Mouse (Mus musculus) heart, embryonic 12.5 days (tissue): ENCODE measurements around the gene Apold1. TPM values are rescaled to one million over a fixed set of nuclear protein-coding genes. Genes with fewer than 3 reads are reported as not detected.

Experiments
- ATAC-seq: fragments of 200-750 bp; cut with Nextera tagmentation; 2 replicates; pipeline ENCODE4 v1.8.0; 2017; ENCODE audit warnings: moderate TSS enrichment, moderate library complexity; ENCODE audit not compliant: insufficient number of reproducible peaks, low FRiP score
- H3K27ac ChIP-seq: fragments of 300-500 bp; sonication (generic); 2 replicates; pipeline ENCODE4 v1.5.1; 2016; ENCODE audit warnings: mild to moderate bottlenecking, moderate library complexity; ENCODE audit not compliant: poor library complexity, severe bottlenecking
- H3K27me3 ChIP-seq: fragments of 300-500 bp; sonication (generic); replicated peaks from 2 replicates; pipeline ENCODE4 v1.6.1; 2016; ENCODE audit warnings: mild to moderate bottlenecking, moderate library complexity
- H3K36me3 ChIP-seq: fragments of 300-500 bp; sonication (generic); 2 replicates; pipeline ENCODE4 v1.6.1; 2016; ENCODE audit warnings: mild to moderate bottlenecking, moderate library complexity
- H3K4me1 ChIP-seq: fragments of 300-500 bp; sonication (generic); replicated peaks from 2 replicates; pipeline ENCODE4 v1.6.1; 2016; ENCODE audit warnings: mild to moderate bottlenecking
- H3K4me2 ChIP-seq: fragments of 300-500 bp; sonication (generic); 2 replicates; pipeline ENCODE4 v1.6.1; 2016; ENCODE audit warnings: mild to moderate bottlenecking, moderate library complexity
- H3K4me3 ChIP-seq: fragments of 300-500 bp; sonication (generic); 2 replicates; pipeline ENCODE4 v1.5.1; 2016; ENCODE audit warnings: mild to moderate bottlenecking
- H3K9ac ChIP-seq: fragments of 300-500 bp; sonication (generic); 2 replicates; pipeline ENCODE4 v1.6.1; 2016; ENCODE audit warnings: mild to moderate bottlenecking, moderate library complexity
- H3K9me3 ChIP-seq: fragments of 300-500 bp; sonication (generic); replicated peaks from 2 replicates; pipeline ENCODE4 v1.6.1; 2016; ENCODE audit warnings: mild to moderate bottlenecking, moderate library complexity
- WGBS: fragments of 180-500 bp; shearing (Covaris S2); methylation state at CpG from one replicate; pipeline ENCODE4 v1.1.7; 2016; 5-methylcytosine and 5-hydroxymethylcytosine counted together
- polyA plus RNA-seq: library from polyadenylated mRNA; unstranded; fragments of >200 nt; fragmentation: Nextera tagmentation; extraction: Ambion mirVana; gene quantifications from 2 replicates; pipeline ENCODE4 v1.2.1, GENCODE M21; 2016

Apold1 gene
- polyA plus RNA-seq, 1 experiment from 2014 or later, result 5.4 TPM

- Histone ChIP-seq H3K9me3 (no peaks in the 10 kb centered on the region), H3K27ac (no peak overlapping the region), H3K4me3 (no peak overlapping the region), H3K4me2 (no peak overlapping the region), H3K27me3 (no peaks in the 10 kb centered on the region), H3K36me3 (peaks cover 15% of the 10 kb centered on the region), H3K9ac (no peak overlapping the region), H3K4me1 (peaks cover 29% of the 10 kb centered on the region)
- no peak for ATAC-seq
- WGBS, result 86% methylated on average over 3 of the region's 3 CpGs
Measured at GRCm38 (mm10) chr6:134949241-134949640, 32.3 kb upstream of the Apold1 start.

- ATAC-seq, result no peak
- 30% methylated on average over 5 of the region's 5 CpGs for WGBS
- peaks cover 23% of the 10 kb centered on the region for H3K4me1 ChIP-seq
Measured at GRCm38 (mm10) chr6:134951364-134951763, 30.2 kb upstream of the Apold1 start.

GRCm38 (mm10) chr6:134953976-134954375, 27.5 kb upstream of the Apold1 start:
- Histone ChIP-seq H3K27ac (no peak overlapping the region), H3K36me3 (peaks cover 16% of the 10 kb centered on the region), H3K4me1 (peaks cover 8% of the 10 kb centered on the region; the same call in 1 of the 2 replicates), H3K4me3 (no peak overlapping the region), H3K27me3 (no peaks in the 10 kb centered on the region), H3K9ac (no peak overlapping the region), H3K9me3 (no peaks in the 10 kb centered on the region), H3K4me2 (no peak overlapping the region)
- no peak for ATAC-seq
- 78% methylated on average over 11 of the region's 11 CpGs for WGBS

More at GRCm38 (mm10) chr6:134951364-134951763, 30.2 kb upstream of the Apold1 start:
- H3K27ac ChIP-seq, result no peak overlapping the region
- no peak overlapping the region for H3K4me2 ChIP-seq
- no peaks in the 10 kb centered on the region for H3K27me3 ChIP-seq
- H3K9ac ChIP-seq, result no peak overlapping the region
- no peak overlapping the region for H3K4me3 ChIP-seq
- peaks cover 15% of the 10 kb centered on the region for H3K36me3 ChIP-seq
- H3K9me3 ChIP-seq, result no peaks in the 10 kb centered on the region

GRCm38 (mm10) chr6:134956388-134956787, 25.1 kb upstream of the Apold1 start:
- Histone ChIP-seq H3K9ac (no peak overlapping the region), H3K4me3 (no peak overlapping the region), H3K4me1 (peaks cover 4% of the 10 kb centered on the region; the same call in 1 of the 2 replicates), H3K9me3 (no peaks in the 10 kb centered on the region), H3K27ac (no peak overlapping the region), H3K27me3 (no peaks in the 10 kb centered on the region), H3K4me2 (no peak overlapping the region), H3K36me3 (peaks cover 14% of the 10 kb centered on the region)
- 68% methylated on average over 4 of the region's 4 CpGs for WGBS
- no peak for ATAC-seq

GRCm38 (mm10) chr6:134961286-134961685, 20.2 kb upstream of the Apold1 start:
- WGBS, result 65% methylated on average over 5 of the region's 5 CpGs
- no peak overlapping the region for H3K27ac ChIP-seq
- no peak overlapping the region for H3K9ac ChIP-seq
- no peaks in the 10 kb centered on the region for H3K4me1 ChIP-seq
- H3K27me3 ChIP-seq, result no peaks in the 10 kb centered on the region
- H3K4me3 ChIP-seq, result no peak overlapping the region
- no peak overlapping the region for H3K4me2 ChIP-seq
- no peaks in the 10 kb centered on the region for H3K9me3 ChIP-seq
- ATAC-seq, result no peak
- peaks cover 3% of the 10 kb centered on the region for H3K36me3 ChIP-seq

- H3K9me3 ChIP-seq, result no peaks in the 10 kb centered on the region
- no peak overlapping the region for H3K27ac ChIP-seq
- H3K4me2 ChIP-seq, result no peak overlapping the region
- no peak overlapping the region for H3K9ac ChIP-seq
- ATAC-seq, result no peak
- H3K27me3 ChIP-seq, result no peaks in the 10 kb centered on the region
- WGBS, result 61% methylated on average over 9 of the region's 9 CpGs
- no peaks in the 10 kb centered on the region for H3K4me1 ChIP-seq
- no peaks in the 10 kb centered on the region for H3K36me3 ChIP-seq
- no peak overlapping the region for H3K4me3 ChIP-seq
Measured at GRCm38 (mm10) chr6:134961858-134962517, 19.5 kb upstream of the Apold1 start.

GRCm38 (mm10) chr6:134962518-134962893, 19.0 kb upstream of the Apold1 start:
- no peak for ATAC-seq
- Histone ChIP-seq H3K9ac (no peak overlapping the region), H3K36me3 (no peaks in the 10 kb centered on the region), H3K9me3 (no peaks in the 10 kb centered on the region), H3K4me2 (no peak overlapping the region), H3K4me3 (no peak overlapping the region), H3K27ac (no peak overlapping the region), H3K4me1 (no peaks in the 10 kb centered on the region), H3K27me3 (no peaks in the 10 kb centered on the region)
- WGBS, result 80% methylated on average over 5 of the region's 5 CpGs

GRCm38 (mm10) chr6:134963910-134964309, 17.6 kb upstream of the Apold1 start:
- Histone ChIP-seq H3K27me3 (no peaks in the 10 kb centered on the region), H3K36me3 (no peaks in the 10 kb centered on the region), H3K4me2 (no peak overlapping the region), H3K4me1 (no peaks in the 10 kb centered on the region), H3K4me3 (no peak overlapping the region), H3K9ac (no peak overlapping the region), H3K27ac (no peak overlapping the region), H3K9me3 (no peaks in the 10 kb centered on the region)
- no peak for ATAC-seq
- 80% methylated on average over 2 of the region's 2 CpGs for WGBS

- 0 out of 2 replicates have a peak, but pooled peaks cover 4% of the 10 kb centered on the region for H3K9me3 ChIP-seq
- H3K4me3 ChIP-seq, result no peak overlapping the region
- no peak overlapping the region; the same call in 1 of the 2 replicates for H3K9ac ChIP-seq
- H3K36me3 ChIP-seq, result no peaks in the 10 kb centered on the region
- no peak overlapping the region for H3K4me2 ChIP-seq
- H3K27me3 ChIP-seq, result no peaks in the 10 kb centered on the region
- H3K4me1 ChIP-seq, result no peaks in the 10 kb centered on the region
- no peak overlapping the region for H3K27ac ChIP-seq
- WGBS, result 76% methylated on average over 5 of the region's 5 CpGs
- ATAC-seq, result no peak
Measured at GRCm38 (mm10) chr6:134966681-134967080, 14.8 kb upstream of the Apold1 start.

- no peak overlapping the region for H3K4me2 ChIP-seq
- 0 out of 2 replicates have a peak, but pooled peaks cover 3% of the 10 kb centered on the region for H3K4me1 ChIP-seq
- H3K9me3 ChIP-seq, result 0 out of 2 replicates have a peak, but pooled peaks cover 4% of the 10 kb centered on the region
- no peak overlapping the region for H3K27ac ChIP-seq
- no peak overlapping the region for H3K4me3 ChIP-seq
- no peaks in the 10 kb centered on the region for H3K27me3 ChIP-seq
- no peak for ATAC-seq
- H3K9ac ChIP-seq, result no peak overlapping the region
- WGBS, result 52% methylated on average over 1 of the region's 1 CpGs
- H3K36me3 ChIP-seq, result no peaks in the 10 kb centered on the region
Measured at GRCm38 (mm10) chr6:134968326-134968725, 13.2 kb upstream of the Apold1 start.

- H3K9ac ChIP-seq, result no peak overlapping the region
Measured at GRCm38 (mm10) chr6:134969498-134969897, 12.0 kb upstream of the Apold1 start.

GRCm38 (mm10) chr6:134972096-134972495, 9.4 kb upstream of the Apold1 start:
- WGBS, result 39% methylated on average over 4 of the region's 4 CpGs
- H3K4me3 ChIP-seq, result no peak overlapping the region

More at GRCm38 (mm10) chr6:134969498-134969897, 12.0 kb upstream of the Apold1 start:
- Histone ChIP-seq H3K4me1 (0 out of 2 replicates have a peak, but pooled peaks cover 3% of the 10 kb centered on the region), H3K27me3 (no peaks in the 10 kb centered on the region), H3K9me3 (0 out of 2 replicates have a peak, but pooled peaks cover 4% of the 10 kb centered on the region), H3K4me2 (no peak overlapping the region), H3K36me3 (no peaks in the 10 kb centered on the region), H3K4me3 (no peak overlapping the region), H3K27ac (no peak overlapping the region)
- no peak for ATAC-seq
- 92% methylated on average over 2 of the region's 2 CpGs for WGBS

More at GRCm38 (mm10) chr6:134972096-134972495, 9.4 kb upstream of the Apold1 start:
- ATAC-seq, result no peak
- peaks cover 3% of the 10 kb centered on the region; the same call in 1 of the 2 replicates for H3K4me1 ChIP-seq
- H3K27me3 ChIP-seq, result no peaks in the 10 kb centered on the region
- no peak overlapping the region for H3K27ac ChIP-seq
- no peak overlapping the region for H3K9ac ChIP-seq
- no peaks in the 10 kb centered on the region for H3K36me3 ChIP-seq
- H3K9me3 ChIP-seq, result 0 out of 2 replicates have a peak, but pooled peaks cover 4% of the 10 kb centered on the region
- no peak overlapping the region for H3K4me2 ChIP-seq
